Mouse (Mus musculus) ES-Bruce4 (cell line): ENCODE measurements around the gene Slc30a4.

ENCODE experiments used
- CTCF ChIP-seq: IDR thresholded peaks from one replicate; pipeline ENCODE4 v1.8.1; 2011; ENCODE audit warnings: low read depth, low read length
- EP300 ChIP-seq: IDR thresholded peaks from 2 replicates; pipeline ENCODE4 v1.6.1; 2011; ENCODE audit warnings: low read depth, low read length; ENCODE audit not compliant: insufficient read depth
- POLR2A ChIP-seq: IDR thresholded peaks from one replicate; pipeline ENCODE4 v1.8.1; 2011; ENCODE audit warnings: low read length; ENCODE audit not compliant: insufficient read depth

DNA sequence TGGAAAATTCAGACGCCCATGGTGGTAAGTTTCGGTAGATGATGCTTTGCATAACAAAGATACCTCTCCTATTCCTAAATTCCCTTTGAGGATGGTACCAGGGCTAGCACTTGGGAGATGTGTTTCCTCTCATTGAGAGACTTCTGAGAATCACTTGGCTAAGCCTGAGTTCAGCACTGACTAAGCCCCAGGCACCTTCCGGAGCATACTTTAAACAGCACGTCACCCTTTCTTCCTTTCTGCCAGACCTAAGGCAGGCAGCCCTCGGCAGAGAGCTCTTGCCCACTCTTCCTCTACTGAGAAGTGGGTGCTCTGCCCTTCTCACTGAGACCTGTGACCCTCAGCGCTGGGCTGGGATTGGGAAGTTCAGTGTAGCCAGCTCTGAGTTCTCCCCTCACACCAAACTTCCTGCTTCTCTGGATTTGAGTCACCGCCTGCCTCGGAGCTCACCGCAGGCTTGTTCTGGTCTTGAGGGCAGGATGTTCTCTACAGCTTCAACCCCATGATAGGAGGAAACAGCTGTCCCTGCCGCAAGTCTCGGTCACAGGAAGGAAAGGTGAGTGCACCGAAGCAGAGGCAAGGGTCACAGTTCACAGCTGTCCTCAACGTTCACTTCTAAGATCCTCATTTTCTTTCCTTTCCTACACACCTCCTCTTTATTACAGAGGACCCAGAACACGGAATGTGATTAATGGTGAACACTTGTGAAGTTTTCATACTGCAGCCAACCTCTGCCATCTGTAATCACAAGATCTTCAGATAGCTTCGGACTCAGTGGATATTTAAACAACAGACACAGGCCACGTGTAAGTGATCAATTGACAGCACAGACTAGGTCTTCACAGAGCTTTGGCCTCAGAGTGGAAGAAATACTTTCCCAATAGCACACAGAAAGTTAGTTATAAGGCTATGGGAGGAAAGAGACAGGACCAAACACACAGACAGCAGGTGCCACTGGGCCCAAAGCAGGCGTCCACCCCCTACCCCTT is 50.1 kb downstream of the Slc30a4 start:
- TF ChIP-seq POLR2A (no peak), CTCF (no peak), EP300 (no peak)
